Mouse (Mus musculus): ENCODE results near the gene Rgl1. TPM values are rescaled to one million over a fixed set of nuclear protein-coding genes. Genes with fewer than 3 reads are reported as not detected.

The Rgl1 gene
- polyA plus RNA-seq, 1 experiment: 7.6 TPM

- no peaks in the 10 kb centered on the region for H3K79me2 ChIP-seq (ENCODE audit: control insufficient read depth, insufficient read depth)
- no peaks in the 10 kb centered on the region for H3K27me3 ChIP-seq (ENCODE audit: control insufficient read depth, insufficient read depth, insufficient read length)
- no peaks in the 10 kb centered on the region for H3K36me3 ChIP-seq (ENCODE audit: control insufficient read depth, insufficient read depth)
- H3K79me3 ChIP-seq (ENCODE audit: low read depth): no peaks in the 10 kb centered on the region
- no peak for TF ChIP-seq MYOD1 (IDR thresholded peaks at IDR 0.05; ENCODE audit: control insufficient read depth, insufficient read length, low read depth)
- TF ChIP-seq MYOG (IDR thresholded peaks at IDR 0.05; ENCODE audit: control insufficient read depth, extremely low read depth, insufficient read length): no peak
- TF ChIP-seq CTCF (IDR thresholded peaks at IDR 0.05; ENCODE audit: control insufficient read depth, insufficient read depth, insufficient read length): no peak
- TF ChIP-seq USF1 (IDR thresholded peaks at IDR 0.05; ENCODE audit: low read depth): no peak
- TF ChIP-seq FOSL1 (IDR thresholded peaks at IDR 0.05; ENCODE audit: insufficient read depth, low read length, poor library complexity, severe bottlenecking): no peak
- TF ChIP-seq CEBPB (IDR thresholded peaks at IDR 0.05; ENCODE audit: low read depth): no peak
- TF ChIP-seq MAX (IDR thresholded peaks at IDR 0.05): no peak
- H3K4me3 ChIP-seq (ENCODE audit: insufficient read depth, poor library complexity, severe bottlenecking): no peak overlapping the region
- no peak overlapping the region for H3ac ChIP-seq (ENCODE audit: control insufficient read depth, insufficient read length, low read depth)
Measured at GRCm38 (mm10) chr1:152609547-152609946, 156.6 kb downstream of the Rgl1 start.

GRCm38 (mm10) chr1:152609006-152609405 is 157.1 kb downstream of the Rgl1 start:
- no peaks in the 10 kb centered on the region for H3K36me3 ChIP-seq (ENCODE audit: control insufficient read depth, insufficient read depth)
- H3K79me3 ChIP-seq (ENCODE audit: low read depth): no peaks in the 10 kb centered on the region
- TF ChIP-seq MYOG (IDR thresholded peaks at IDR 0.05; ENCODE audit: control insufficient read depth, extremely low read depth, insufficient read length): no peak
- no peak for TF ChIP-seq USF1 (IDR thresholded peaks at IDR 0.05; ENCODE audit: low read depth)
- TF ChIP-seq MAX (IDR thresholded peaks at IDR 0.05): no peak
- TF ChIP-seq FOSL1 (IDR thresholded peaks at IDR 0.05; ENCODE audit: insufficient read depth, low read length, poor library complexity, severe bottlenecking): no peak
- no peak for TF ChIP-seq CEBPB (IDR thresholded peaks at IDR 0.05; ENCODE audit: low read depth)
- TF ChIP-seq CTCF (IDR thresholded peaks at IDR 0.05; ENCODE audit: control insufficient read depth, insufficient read depth, insufficient read length): no peak
- TF ChIP-seq MYOD1 (IDR thresholded peaks at IDR 0.05; ENCODE audit: control insufficient read depth, insufficient read length, low read depth): no peak

GRCm38 (mm10) chr1:152607765-152608164 is 158.4 kb downstream of the Rgl1 start:
- Histone ChIP-seq H3K79me2 (ENCODE audit: control insufficient read depth, insufficient read depth) (no peaks in the 10 kb centered on the region), H3K36me3 (ENCODE audit: control insufficient read depth, insufficient read depth) (no peaks in the 10 kb centered on the region), H3K27me3 (ENCODE audit: control insufficient read depth, insufficient read depth, insufficient read length) (no peaks in the 10 kb centered on the region), H3K4me3 (ENCODE audit: insufficient read depth, poor library complexity, severe bottlenecking) (no peak overlapping the region), H3K79me3 (ENCODE audit: low read depth) (no peaks in the 10 kb centered on the region), H3ac (ENCODE audit: control insufficient read depth, insufficient read length, low read depth) (no peak overlapping the region)
- TF ChIP-seq USF1 (IDR thresholded peaks at IDR 0.05; ENCODE audit: low read depth): no peak

More at GRCm38 (mm10) chr1:152609006-152609405, 157.1 kb downstream of the Rgl1 start:
- Histone ChIP-seq H3K4me3 (ENCODE audit: insufficient read depth, poor library complexity, severe bottlenecking) (no peak overlapping the region), H3ac (ENCODE audit: control insufficient read depth, insufficient read length, low read depth) (no peak overlapping the region), H3K79me2 (ENCODE audit: control insufficient read depth, insufficient read depth) (no peaks in the 10 kb centered on the region), H3K27me3 (ENCODE audit: control insufficient read depth, insufficient read depth, insufficient read length) (no peaks in the 10 kb centered on the region)

- H3K4me3 ChIP-seq (ENCODE audit: insufficient read depth, poor library complexity, severe bottlenecking): no peak overlapping the region
- no peak overlapping the region for H3ac ChIP-seq (ENCODE audit: control insufficient read depth, insufficient read length, low read depth)
- H3K27me3 ChIP-seq (ENCODE audit: control insufficient read depth, insufficient read depth, insufficient read length): no peaks in the 10 kb centered on the region
- no peaks in the 10 kb centered on the region for H3K36me3 ChIP-seq (ENCODE audit: control insufficient read depth, insufficient read depth)
- H3K79me3 ChIP-seq (ENCODE audit: low read depth): no peaks in the 10 kb centered on the region
- H3K79me2 ChIP-seq (ENCODE audit: control insufficient read depth, insufficient read depth): no peaks in the 10 kb centered on the region
- TF ChIP-seq MYOG (IDR thresholded peaks at IDR 0.05; ENCODE audit: control insufficient read depth, extremely low read depth, insufficient read length): no peak
- TF ChIP-seq CTCF (IDR thresholded peaks at IDR 0.05; ENCODE audit: control insufficient read depth, insufficient read depth, insufficient read length): no peak
- TF ChIP-seq CEBPB (IDR thresholded peaks at IDR 0.05; ENCODE audit: low read depth): no peak
Measured at GRCm38 (mm10) chr1:152606727-152607126, 159.4 kb downstream of the Rgl1 start.

GRCm38 (mm10) chr1:152605895-152606625 is 160.1 kb downstream of the Rgl1 start:
- Histone ChIP-seq H3ac (ENCODE audit: control insufficient read depth, insufficient read length, low read depth) (no peak overlapping the region), H3K79me3 (ENCODE audit: low read depth) (no peaks in the 10 kb centered on the region), H3K36me3 (ENCODE audit: control insufficient read depth, insufficient read depth) (no peaks in the 10 kb centered on the region), H3K4me3 (ENCODE audit: insufficient read depth, poor library complexity, severe bottlenecking) (no peak overlapping the region), H3K79me2 (ENCODE audit: control insufficient read depth, insufficient read depth) (no peaks in the 10 kb centered on the region), H3K27me3 (ENCODE audit: control insufficient read depth, insufficient read depth, insufficient read length) (no peaks in the 10 kb centered on the region)
- TF ChIP-seq FOSL1 (IDR thresholded peaks at IDR 0.05; ENCODE audit: insufficient read depth, low read length, poor library complexity, severe bottlenecking) (no peak), MYOG (IDR thresholded peaks at IDR 0.05; ENCODE audit: control insufficient read depth, extremely low read depth, insufficient read length) (no peak), CTCF (IDR thresholded peaks at IDR 0.05; ENCODE audit: control insufficient read depth, insufficient read depth, insufficient read length) (no peak), CEBPB (IDR thresholded peaks at IDR 0.05; ENCODE audit: low read depth) (no peak), USF1 (IDR thresholded peaks at IDR 0.05; ENCODE audit: low read depth) (no peak), MAX (IDR thresholded peaks at IDR 0.05) (no peak), MYOD1 (IDR thresholded peaks at IDR 0.05; ENCODE audit: control insufficient read depth, insufficient read length, low read depth) (no peak)

GRCm38 (mm10) chr1:152604147-152604546 is 162.0 kb downstream of the Rgl1 start:
- Histone ChIP-seq H3K4me3 (ENCODE audit: insufficient read depth, poor library complexity, severe bottlenecking) (no peak overlapping the region), H3K79me2 (ENCODE audit: control insufficient read depth, insufficient read depth) (no peaks in the 10 kb centered on the region), H3K27me3 (ENCODE audit: control insufficient read depth, insufficient read depth, insufficient read length) (no peaks in the 10 kb centered on the region), H3K36me3 (ENCODE audit: control insufficient read depth, insufficient read depth) (no peaks in the 10 kb centered on the region), H3ac (ENCODE audit: control insufficient read depth, insufficient read length, low read depth) (no peak overlapping the region), H3K79me3 (ENCODE audit: low read depth) (no peaks in the 10 kb centered on the region)
- no peak for TF ChIP-seq FOSL1 (IDR thresholded peaks at IDR 0.05; ENCODE audit: insufficient read depth, low read length, poor library complexity, severe bottlenecking)
- no peak for TF ChIP-seq USF1 (IDR thresholded peaks at IDR 0.05; ENCODE audit: low read depth)
- no peak for TF ChIP-seq CTCF (IDR thresholded peaks at IDR 0.05; ENCODE audit: control insufficient read depth, insufficient read depth, insufficient read length)
